Mouse (Mus musculus) kidney, adult 2 months (tissue): ENCODE data around the gene Pml. TPM values are rescaled to one million over a fixed set of nuclear protein-coding genes. Genes with fewer than 3 reads are reported as not detected.

Experiments
- DNase-seq: peaks from one replicate; pipeline ENCODE4 v3.0.0; 2021
- H3K27ac ChIP-seq: fragments of 200-500 bp; 2 replicates; pipeline ENCODE4 v1.5.1; 2012; ENCODE audit warnings: low read depth, low read length, control low read depth, inconsistent platforms; ENCODE audit not compliant: insufficient read depth
- H3K27me3 ChIP-seq: fragments of 200-500 bp; replicated peaks from 2 replicates; pipeline ENCODE4 v1.6.1; 2012; ENCODE audit warnings: mild to moderate bottlenecking, moderate library complexity, low read length, inconsistent platforms; ENCODE audit not compliant: control insufficient read depth, insufficient read depth
- H3K36me3 ChIP-seq: fragments of 200-500 bp; 2 replicates; pipeline ENCODE4 v1.6.1; 2012; ENCODE audit warnings: mild to moderate bottlenecking, moderate library complexity, low read length, inconsistent platforms; ENCODE audit not compliant: control insufficient read depth, insufficient read depth
- H3K4me1 ChIP-seq: fragments of 200-500 bp; 2 replicates; pipeline ENCODE4 v1.6.1; 2011; ENCODE audit warnings: low read length; ENCODE audit not compliant: control insufficient read depth, insufficient read depth
- H3K4me3 ChIP-seq: fragments of 200-500 bp; 2 replicates; pipeline ENCODE4 v1.5.1; 2011; ENCODE audit warnings: mild to moderate bottlenecking, low read depth, low read length, control low read depth; ENCODE audit not compliant: insufficient read depth
- CTCF ChIP-seq: fragments of 200-500 bp; conservative IDR thresholded peaks from 2 replicates; pipeline ENCODE4 v1.5.1; 2011; ENCODE audit warnings: low read depth, mild to moderate bottlenecking, control low read depth, low read length, moderate library complexity, mixed read lengths; ENCODE audit not compliant: insufficient read depth, insufficient read length
- POLR2A ChIP-seq: fragments of 200-500 bp; IDR thresholded peaks from one replicate; pipeline ENCODE4 v1.6.1; 2011; ENCODE audit warnings: low read depth, low read length, control low read depth
- WGBS: fragments of 180-500 bp; shearing (Covaris S2); methylation state at CpG from one replicate; pipeline ENCODE4 v1.1.7; 2018; 5-methylcytosine and 5-hydroxymethylcytosine counted together
- polyA plus RNA-seq: library from polyadenylated mRNA; depleted of rRNA; stranded (reverse); fragments of >200 nt; gene quantifications from 2 replicates; pipeline ENCODE4 v1.2.3, GENCODE M21; 2012; rRNA removed

Pml gene
- polyA plus RNA-seq, 1 experiment: 27.6 TPM

DNA sequence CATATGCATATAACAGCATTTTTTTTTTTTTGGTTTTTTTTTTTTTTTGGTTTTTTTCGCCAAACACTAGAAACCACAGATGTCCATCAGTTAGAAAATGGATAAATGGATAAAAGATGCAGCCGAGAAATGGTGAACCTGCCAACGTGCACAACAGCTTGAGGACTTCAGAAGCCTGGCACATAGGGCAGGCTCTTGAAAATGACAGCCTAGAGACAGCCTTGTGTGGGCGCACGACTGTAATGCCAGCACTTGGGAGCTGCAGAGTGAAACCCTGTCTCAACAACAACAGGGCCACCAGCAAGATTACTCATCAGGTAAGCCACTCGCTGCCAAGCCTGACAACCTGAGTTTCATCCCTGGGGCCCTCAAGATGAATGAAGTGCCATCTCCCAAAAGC, 80.2 kb downstream of the Pml start:
- TF ChIP-seq CTCF (no peak), POLR2A (no peak)
- no peak for DNase-seq
- Histone ChIP-seq H3K36me3 (no peaks in the 10 kb centered on the region), H3K27me3 (no peaks in the 10 kb centered on the region), H3K4me3 (no peak overlapping the region), H3K4me1 (no peaks in the 10 kb centered on the region), H3K27ac (no peak overlapping the region)
- WGBS: 84% methylated on average over 6 of the region's 6 CpGs

DNA sequence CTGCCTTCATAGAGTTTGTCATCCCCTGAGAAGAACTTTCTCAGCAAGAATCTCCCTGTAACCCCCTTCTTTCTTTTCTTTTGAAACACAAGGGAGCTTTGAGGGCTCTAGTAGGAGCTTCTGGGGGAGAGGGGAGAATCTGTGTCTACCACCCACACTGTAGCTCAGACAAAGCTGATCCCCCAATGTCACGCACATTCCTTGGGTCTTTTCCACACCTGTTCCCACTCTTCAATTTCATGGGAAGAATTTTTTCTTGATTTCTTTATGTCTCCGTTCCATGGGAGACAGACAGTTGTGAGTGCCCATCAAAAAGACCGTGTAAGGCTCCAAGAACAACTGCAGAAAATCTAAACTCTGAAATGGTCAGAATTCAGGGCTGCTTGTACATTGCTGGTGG, 80.7 kb downstream of the Pml start:
- Histone ChIP-seq H3K4me1 (no peaks in the 10 kb centered on the region), H3K36me3 (no peaks in the 10 kb centered on the region), H3K4me3 (no peak overlapping the region), H3K27ac (no peak overlapping the region), H3K27me3 (no peaks in the 10 kb centered on the region)
- 79% methylated on average over 3 of the region's 3 CpGs for WGBS
- TF ChIP-seq CTCF (no peak), POLR2A (no peak)
- DNase-seq: no peak

Other genes with a start within 250 kb of the Pml start
- 0.16 and 5.1 TPM in 2 replicates for gene Cyp11a1, start 243.4 kb downstream of the Pml start, polyA plus RNA-seq
- 15.4 and 19.5 TPM in 2 replicates for gene Stra6, start 186.0 kb downstream of the Pml start, polyA plus RNA-seq
- gene Ccdc33, start 131.0 kb downstream of the Pml start, polyA plus RNA-seq: 0.18 TPM in 1 of 2 replicates, not detected in the other
- gene Islr, start 45.5 kb downstream of the Pml start, polyA plus RNA-seq: 32.0 and 41.7 TPM in 2 replicates
- 0.75 and 1.7 TPM in 2 replicates for gene Islr2, start 45.5 kb downstream of the Pml start, polyA plus RNA-seq
- 32.5 and 32.6 TPM in 2 replicates for gene Stoml1, start 3.4 kb upstream of the Pml start, polyA plus RNA-seq
- gene Loxl1, start 63.4 kb upstream of the Pml start, polyA plus RNA-seq: 32.3 and 41.8 TPM in 2 replicates
- not detected in 2 replicates for gene Tbc1d21, start 120.7 kb upstream of the Pml start, polyA plus RNA-seq
- gene Insyn1, start 238.8 kb upstream of the Pml start, polyA plus RNA-seq: 2.7 and 2.9 TPM in 2 replicates